Mouse (Mus musculus) heart, postnatal 25 days (tissue): Measurements from ENCODE around the gene Stxbp5. TPM values are rescaled to one million over a fixed set of nuclear protein-coding genes. Genes with fewer than 3 reads are reported as not detected.

ENCODE experiments used
- DNase-seq: peaks from one replicate; pipeline ENCODE4 v3.0.0; 2022; ENCODE audit warnings: low spot score
- intact Hi-C: fragments of 180-260 bp; cut with DNase I; formaldehyde crosslinking; loops from one replicate; pipeline ENCODE4 v1.15.1; 2025
- total RNA-seq, 2 experiments: library from RNA; stranded (reverse); gene quantifications; 2 replicates each; pipeline ENCODE4 v1.2.3; 2021

Stxbp5 gene
- total RNA-seq, 2 experiments from 2014 or later: 9.5 to 12.2 TPM

DNA sequence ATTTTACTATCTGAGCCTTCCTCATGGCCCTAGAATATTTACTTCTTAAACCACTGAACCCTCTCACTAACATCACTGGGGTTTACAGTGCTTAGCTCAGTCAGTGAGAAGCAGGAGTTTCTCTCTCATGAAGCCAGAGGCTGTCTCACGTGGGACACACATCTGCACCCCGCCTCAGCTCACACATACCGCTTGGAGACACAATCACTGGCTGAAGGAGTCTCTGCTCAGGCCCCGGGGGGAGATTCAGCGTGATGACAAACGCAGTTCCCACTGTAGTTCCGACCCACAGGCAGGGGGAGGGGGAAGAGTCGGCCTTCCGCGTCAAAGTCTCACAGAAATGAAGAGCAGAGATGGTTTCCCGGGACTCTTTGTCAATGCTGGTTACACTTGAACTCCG, 130.6 kb downstream of the Stxbp5 start:
- intact Hi-C loops: no loop called here

DNA sequence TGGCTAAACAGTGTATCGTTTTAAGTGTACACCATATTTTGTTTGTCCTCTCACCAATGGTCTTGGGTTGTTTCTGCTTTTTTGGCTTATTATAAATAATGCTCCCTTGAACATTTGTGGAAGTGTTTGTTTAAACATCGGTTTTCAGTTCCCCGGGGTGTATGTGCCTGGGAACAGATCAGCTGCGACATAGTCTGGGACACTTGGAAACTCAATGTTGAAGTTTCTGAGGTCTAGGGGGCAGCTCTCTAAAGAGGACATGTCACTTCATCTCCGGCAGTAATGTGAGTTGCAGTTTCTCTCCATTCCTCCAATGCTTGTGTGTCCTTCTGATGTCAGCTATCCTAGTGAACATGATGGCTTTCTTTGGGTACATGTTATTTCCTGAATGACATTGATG, 137.0 kb downstream of the Stxbp5 start:
- intact Hi-C loops: no loop called here
- DNase-seq: no peak

More for the DNA sequence above, 130.6 kb downstream of the Stxbp5 start:
- no peak for DNase-seq

DNA sequence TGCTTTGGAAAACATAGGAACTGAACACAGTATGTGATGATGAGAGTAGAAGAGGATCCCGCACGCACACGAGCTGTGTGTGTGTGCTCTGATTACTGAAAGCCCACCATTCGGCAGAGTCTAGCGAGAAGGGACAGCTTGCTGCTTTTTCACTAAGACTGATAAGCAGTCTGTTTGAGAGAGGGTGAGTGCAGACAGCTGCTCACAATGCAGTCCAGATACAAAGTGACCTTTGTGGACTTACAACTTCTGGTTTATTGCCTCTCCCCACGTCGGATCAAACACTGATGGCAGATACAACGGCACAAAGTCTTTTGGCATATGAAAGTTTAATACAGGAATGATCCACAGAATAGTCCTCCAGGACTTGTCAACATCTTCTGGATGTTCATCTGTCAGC, 140.6 kb downstream of the Stxbp5 start:
- intact Hi-C loops: no loop called here
- DNase-seq: no peak

- intact Hi-C loops: loop anchor here (5.0 to 10.0 kb wide), 3 partner anchors 79 to 1012 kb away; partner anchors contain the start of gene Samd5
- no peak for DNase-seq
Observed at GRCm38 (mm10) chr10:9756546-9756945, 144.3 kb downstream of the Stxbp5 start.

GRCm38 (mm10) chr10:9754893-9755541, 145.9 kb downstream of the Stxbp5 start:
- intact Hi-C loops: loop anchor here (2.0 to 10.0 kb wide), 5 partner anchors 78 to 1010 kb away; partner anchors contain the start of gene Samd5
- DNase-seq: no peak

GRCm38 (mm10) chr10:9733861-9734260, 167.0 kb downstream of the Stxbp5 start:
- intact Hi-C loops: no loop called here
- DNase-seq: no peak

- no peak for DNase-seq
- intact Hi-C loops: no loop called here
Observed at GRCm38 (mm10) chr10:9732065-9732749, 168.7 kb downstream of the Stxbp5 start.

- intact Hi-C loops: no loop called here
- DNase-seq: no peak
Observed at GRCm38 (mm10) chr10:9722519-9723303, 178.2 kb downstream of the Stxbp5 start.

- intact Hi-C loops: no loop called here
- no peak for DNase-seq
Observed at GRCm38 (mm10) chr10:9720027-9720426, 180.9 kb downstream of the Stxbp5 start.

DNA sequence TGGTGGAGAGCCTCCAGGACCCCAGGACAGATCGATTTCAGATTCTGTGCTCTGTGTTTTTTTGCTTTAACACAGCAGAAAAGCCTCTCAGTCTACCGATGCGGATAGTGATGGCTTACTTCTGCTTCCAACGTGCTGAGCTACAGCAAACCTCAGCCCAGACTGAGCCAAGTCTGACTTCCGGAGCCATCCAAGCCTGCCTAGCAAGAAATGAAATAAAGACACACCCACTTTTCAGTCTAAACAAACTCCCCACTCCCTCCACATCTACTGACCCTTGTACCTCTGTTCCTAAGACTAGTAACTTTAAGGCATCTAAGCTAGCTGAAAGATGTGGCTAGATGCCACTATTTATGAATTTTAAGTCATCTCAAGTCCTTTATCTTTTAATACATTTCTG, 182.8 kb downstream of the Stxbp5 start:
- DNase-seq: no peak
- intact Hi-C loops: no loop called here

Other genes with a start within 250 kb of the Stxbp5 start
- 1 to 10 TPM; 3.4 to 5.3 TPM for gene Samd5, start 225.9 kb downstream of the Stxbp5 start, total RNA-seq